ENCODE assay signal across 21 mouse cellular contexts in the genomic region with DNA sequence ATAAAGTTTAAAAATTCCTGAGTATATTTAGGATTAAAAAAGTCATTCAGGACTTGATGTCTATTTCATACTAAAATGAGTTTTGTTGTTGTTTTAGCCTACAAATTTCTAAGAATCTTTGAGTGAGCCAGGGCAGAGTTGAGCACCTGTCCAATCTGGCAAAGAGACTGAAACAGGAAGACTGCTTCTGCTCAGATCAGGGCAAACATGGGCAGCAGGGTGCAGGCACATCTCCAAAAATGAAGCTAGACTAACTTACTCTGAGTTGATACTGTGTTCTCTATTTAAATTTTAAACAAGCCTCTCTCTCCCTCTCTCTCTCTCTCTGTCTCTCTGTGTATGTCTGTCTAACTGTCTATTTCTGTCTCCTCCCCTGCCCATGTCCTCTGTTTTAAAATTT.
DNase-seq lines count a peak whose midpoint lies in the region; ATAC-seq lines count a peak whose summit lies in the region.
"Had no signal": no experiment of that assay in that cellular context is flagged by ENCODE, and none has a peak within 500 bp of the region (broad histone marks: within the 10 kb centered on the region; RNA-seq: fewer than 3 reads in every experiment).

No protein-coding gene starts in this region.

- H3K9me3 ChIP-seq in forebrain, embryonic 13.5 days (replicated peaks): no peaks in the 10 kb centered on the region
- H3K9me3 ChIP-seq in forebrain, embryonic 11.5 days (ENCODE audit: control insufficient read depth, low read length): no peaks in the 10 kb centered on the region
- H3K9me3 ChIP-seq: embryonic facial prominence, embryonic 15.5 days; G1E; hindbrain, embryonic 10.5 days; limb, embryonic 10.5 days had no signal

- no peak overlapping the region for H3K4me2 ChIP-seq in forebrain, embryonic 13.5 days
- no peak overlapping the region for H3K4me2 ChIP-seq in forebrain, embryonic 11.5 days (ENCODE audit: low read depth, low read length, severe bottlenecking)
- H3K4me2 ChIP-seq: embryonic facial prominence, embryonic 15.5 days; liver, embryonic 11.5 days had no signal

- no peaks in the 10 kb centered on the region for H3K36me3 ChIP-seq in forebrain, embryonic 13.5 days (ENCODE audit: poor library complexity, severe bottlenecking)
- H3K36me3 ChIP-seq in forebrain, embryonic 11.5 days (ENCODE audit: control insufficient read depth, insufficient read depth, low read length): no peaks in the 10 kb centered on the region
- H3K36me3 ChIP-seq: embryonic facial prominence, embryonic 15.5 days; G1E; hindbrain, embryonic 10.5 days; limb, embryonic 10.5 days had no signal

- no peak for DNase-seq in forebrain, embryonic 11.5 days (ENCODE audit: low spot score)
- peak; percentile 3 for DNase-seq in right cerebral cortex, postnatal 4 days
- no peak for DNase-seq in right cerebral cortex, postnatal 14 days
- DNase-seq in cerebellum, postnatal 10 days: peak; percentile 90 to 95
- DNase-seq in thymus, postnatal 36 days: no peak
- DNase-seq in embryo, embryonic 11 days: no peak
- DNase-seq: adrenal gland, postnatal 36 days; kidney, adult 2 months; kidney, postnatal 25 days; lung, adult 2 months; right cerebral cortex, adult 18-20 months; thymus, postnatal 25 days had no signal

- no peaks in the 10 kb centered on the region for H3K27me3 ChIP-seq in forebrain, embryonic 13.5 days
- H3K27me3 ChIP-seq in forebrain, embryonic 11.5 days (ENCODE audit: control insufficient read depth, insufficient read depth, low read length): no peaks in the 10 kb centered on the region
- H3K27me3 ChIP-seq: embryonic facial prominence, embryonic 15.5 days had no signal

- H3K9ac ChIP-seq in forebrain, embryonic 13.5 days: no peak overlapping the region
- no peak overlapping the region for H3K9ac ChIP-seq in forebrain, embryonic 11.5 days (ENCODE audit: low read length)
- H3K9ac ChIP-seq: embryonic facial prominence, embryonic 15.5 days had no signal

- no peaks in the 10 kb centered on the region for H3K4me1 ChIP-seq in forebrain, embryonic 13.5 days
- H3K4me1 ChIP-seq in forebrain, embryonic 11.5 days (replicated peaks; ENCODE audit: control insufficient read depth, insufficient read depth, low read length): no peaks in the 10 kb centered on the region
- H3K4me1 ChIP-seq: embryonic facial prominence, embryonic 15.5 days; hindbrain, embryonic 10.5 days; limb, embryonic 10.5 days had no signal

- H3K4me3 ChIP-seq in forebrain, embryonic 13.5 days: no peak overlapping the region
- H3K4me3 ChIP-seq in forebrain, embryonic 11.5 days (ENCODE audit: low read depth, low read length): no peak overlapping the region
- H3K4me3 ChIP-seq: embryonic facial prominence, embryonic 15.5 days; hindbrain, embryonic 10.5 days; limb, embryonic 10.5 days had no signal

- ATAC-seq in forebrain, embryonic 13.5 days: peak; percentile 53; the same call in 1 of the 2 replicates
- no peak for ATAC-seq in forebrain, embryonic 11.5 days (replicated peaks; ENCODE audit: low FRiP score)
- ATAC-seq in megakaryocyte, adult 5-6 weeks (ENCODE audit: poor library complexity, severe bottlenecking): no peak
- ATAC-seq: activated CD4-positive, CD25-positive, alpha-beta regulatory T cell, adult 4 months; midbrain, embryonic 16.5 days had no signal

- no peak overlapping the region for H3K27ac ChIP-seq in forebrain, embryonic 13.5 days
- no peak overlapping the region for H3K27ac ChIP-seq in forebrain, embryonic 11.5 days (ENCODE audit: low read depth, low read length)
- H3K27ac ChIP-seq: embryonic facial prominence, embryonic 15.5 days; hindbrain, embryonic 10.5 days; limb, embryonic 10.5 days had no signal

Comparison
In these comparisons a context has a peak if more than half of its experiments do, and no peak if none do; other contexts are left out.
1. DNase-seq: peak in right cerebral cortex, postnatal 4 days (single experiment) and cerebellum, postnatal 10 days (2 of 2); none in forebrain, embryonic 11.5 days (single experiment), right cerebral cortex, postnatal 14 days (single experiment), thymus, postnatal 36 days (0 of 2) and embryo, embryonic 11 days (single experiment).